ENCODE assay signal across 25 mouse cellular contexts in genomic region chr7:139556746-139557526, GRCm38 (mm10). TPM values are rescaled to one million over a fixed set of nuclear protein-coding genes. Genes with fewer than 3 reads are reported as not detected.
DNase-seq lines count a peak whose midpoint lies in the region; ATAC-seq and TF ChIP-seq lines count a peak whose summit lies in the region.
"Had no signal": no experiment of that assay in that cellular context is flagged by ENCODE, and none has a peak within 500 bp of the region (broad histone marks: within the 10 kb centered on the region; RNA-seq: fewer than 3 reads in every experiment).

No protein-coding gene starts in this region.

- no peak overlapping the region for H3K27ac ChIP-seq in forebrain, embryonic 11.5 days (ENCODE audit: low read depth, low read length)
- no peak overlapping the region; the same call in 1 of the 2 replicates for H3K27ac ChIP-seq in forebrain, embryonic 13.5 days
- no peak overlapping the region; the same call in 1 of the 2 replicates for H3K27ac ChIP-seq in liver, adult 2 months (replicated peaks; ENCODE audit: insufficient read depth, low read depth, low read length)
- H3K27ac ChIP-seq in liver, embryonic 12.5 days, result no peak overlapping the region
- H3K27ac ChIP-seq: embryonic facial prominence, embryonic 13.5 days; heart, embryonic 10.5 days; hindbrain, embryonic 15.5 days; limb, embryonic 13.5 days; stomach, postnatal 0 days had no signal

- peak; percentile 61 for DNase-seq in forebrain, embryonic 11.5 days (ENCODE audit: low spot score)
- peak; percentile 86 for DNase-seq in liver, adult 2 months (ENCODE audit: extremely low read depth, low read depth, low spot score)
- peak; percentile 30 for DNase-seq in embryo, embryonic 11 days
- peak; percentile 40 for DNase-seq in retina, adult 2 months (ENCODE audit: low read depth, low spot score)
- DNase-seq in adipocyte (ENCODE audit: low spot score) (no peak), MN1 (ENCODE audit: low spot score) (no peak)
- DNase-seq: adrenal gland, postnatal 36 days; cerebellum, adult 18-20 months; cerebellum, postnatal 36 days; heart, postnatal 10 days; kidney, adult 11 months; kidney, postnatal 10 days; layer of hippocampus, postnatal 36 days; lung, postnatal 14 days had no signal

- H3K9me3 ChIP-seq in forebrain, embryonic 11.5 days (ENCODE audit: control insufficient read depth, low read length), result no peaks in the 10 kb centered on the region
- H3K9me3 ChIP-seq in forebrain, embryonic 13.5 days (replicated peaks), result no peaks in the 10 kb centered on the region
- no peaks in the 10 kb centered on the region for H3K9me3 ChIP-seq in liver, embryonic 12.5 days (replicated peaks)
- H3K9me3 ChIP-seq: embryonic facial prominence, embryonic 13.5 days; heart, embryonic 10.5 days; hindbrain, embryonic 15.5 days; limb, embryonic 13.5 days had no signal

- H3K4me3 ChIP-seq in forebrain, embryonic 11.5 days (ENCODE audit: low read depth, low read length), result no peak overlapping the region
- no peak overlapping the region for H3K4me3 ChIP-seq in forebrain, embryonic 13.5 days
- H3K4me3 ChIP-seq in liver, adult 2 months (ENCODE audit: insufficient read depth, low read depth, low read length), result no peak overlapping the region
- H3K4me3 ChIP-seq in liver, embryonic 12.5 days, result no peak overlapping the region
- H3K4me3 ChIP-seq: embryonic facial prominence, embryonic 13.5 days; heart, embryonic 10.5 days; hindbrain, embryonic 15.5 days; limb, embryonic 13.5 days had no signal

- H3K4me1 ChIP-seq in forebrain, embryonic 11.5 days (replicated peaks; ENCODE audit: control insufficient read depth, insufficient read depth, low read length), result peaks cover 8% of the 10 kb centered on the region; the same call in 1 of the 2 replicates
- peaks cover 11% of the 10 kb centered on the region for H3K4me1 ChIP-seq in forebrain, embryonic 13.5 days
- peaks cover 5% of the 10 kb centered on the region for H3K4me1 ChIP-seq in liver, adult 2 months (ENCODE audit: control insufficient read depth, insufficient read depth, low read length)
- H3K4me1 ChIP-seq in liver, embryonic 12.5 days, result no peaks in the 10 kb centered on the region
- H3K4me1 ChIP-seq: embryonic facial prominence, embryonic 13.5 days; hindbrain, embryonic 15.5 days; limb, embryonic 13.5 days had no signal

- peak; percentile 67 for ATAC-seq in forebrain, embryonic 11.5 days (replicated peaks; ENCODE audit: low FRiP score)
- ATAC-seq in forebrain, embryonic 13.5 days, result no peak
- ATAC-seq in liver, embryonic 12.5 days, result no peak

- H3K36me3 ChIP-seq in forebrain, embryonic 11.5 days (ENCODE audit: control insufficient read depth, insufficient read depth, low read length), result no peaks in the 10 kb centered on the region
- H3K36me3 ChIP-seq in forebrain, embryonic 13.5 days (ENCODE audit: poor library complexity, severe bottlenecking), result no peaks in the 10 kb centered on the region
- 0 out of 2 replicates have a peak, but pooled peaks cover 2% of the 10 kb centered on the region for H3K36me3 ChIP-seq in liver, adult 2 months (ENCODE audit: control insufficient read depth, insufficient read depth, low read length)
- H3K36me3 ChIP-seq in liver, embryonic 12.5 days, result no peaks in the 10 kb centered on the region; the same call in 1 of the 2 replicates
- H3K36me3 ChIP-seq: hindbrain, embryonic 15.5 days had no signal

- H3K79me2 ChIP-seq in liver, adult 2 months (ENCODE audit: control insufficient read depth, insufficient read depth, low read length), result no peaks in the 10 kb centered on the region

- H3K27me3 ChIP-seq in forebrain, embryonic 11.5 days (ENCODE audit: control insufficient read depth, insufficient read depth, low read length), result peaks cover 28% of the 10 kb centered on the region
- H3K27me3 ChIP-seq in forebrain, embryonic 13.5 days, result peaks cover 55% of the 10 kb centered on the region
- no peaks in the 10 kb centered on the region for H3K27me3 ChIP-seq in liver, adult 2 months (ENCODE audit: control insufficient read depth, insufficient read depth, low read length)
- H3K27me3 ChIP-seq in liver, embryonic 12.5 days (replicated peaks), result no peaks in the 10 kb centered on the region
- H3K27me3 ChIP-seq: CH12.LX; embryonic facial prominence, embryonic 13.5 days; limb, embryonic 13.5 days had no signal

- TF ChIP-seq POLR2A in liver, adult 2 months (IDR thresholded peaks at IDR 0.05; ENCODE audit: extremely low read depth, insufficient read depth, low read length), result no peak

- H3K4me2 ChIP-seq in forebrain, embryonic 11.5 days (ENCODE audit: low read depth, low read length, severe bottlenecking), result no peak overlapping the region
- H3K4me2 ChIP-seq in forebrain, embryonic 13.5 days, result no peak overlapping the region
- no peak overlapping the region for H3K4me2 ChIP-seq in liver, embryonic 12.5 days
- H3K4me2 ChIP-seq: embryonic facial prominence, embryonic 13.5 days; hindbrain, embryonic 15.5 days; limb, embryonic 13.5 days had no signal

- no peak for TF ChIP-seq CTCF in liver, adult 2 months (IDR thresholded peaks at IDR 0.05; ENCODE audit: low read depth, low read length)

- no peak overlapping the region for H3K9ac ChIP-seq in forebrain, embryonic 11.5 days (ENCODE audit: low read length)
- H3K9ac ChIP-seq in forebrain, embryonic 13.5 days, result no peak overlapping the region
- no peak overlapping the region for H3K9ac ChIP-seq in liver, adult 2 months (ENCODE audit: low read depth, low read length)
- H3K9ac ChIP-seq in liver, embryonic 12.5 days, result no peak overlapping the region
- H3K9ac ChIP-seq: embryonic facial prominence, embryonic 13.5 days; hindbrain, embryonic 15.5 days; limb, embryonic 13.5 days had no signal

- 7% methylated on average over 10 of the region's 10 CpGs for WGBS in forebrain, embryonic 11.5 days
- WGBS in forebrain, embryonic 13.5 days, result 9% methylated on average over 10 of the region's 10 CpGs
- 73% methylated on average over 10 of the region's 10 CpGs for WGBS in liver, adult 2 months
- WGBS in liver, embryonic 12.5 days (ENCODE audit: insufficient replicate concordance), result 61% methylated on average over 10 of the region's 10 CpGs

RNA-seq across cellular contexts. Expression of gene Nkx6-2, which starts 25.7 kb away (rescaled TPM):
- polyA plus RNA-seq in forebrain, embryonic 11.5 days (2014; fragmentation: Nextera tagmentation; extraction: Ambion mirVana), result 6.4 and 7.2 TPM in 2 replicates
- polyA plus RNA-seq in forebrain, embryonic 13.5 days (2015; fragmentation: Nextera tagmentation; extraction: Ambion mirVana), result 2.1 and 3.3 TPM in 2 replicates
- total RNA-seq in liver, adult 2 months (2014; rRNA removed), result not detected in 2 replicates
- polyA plus RNA-seq in liver, adult 2 months (2012; rRNA removed), result not detected in 2 replicates
- polyA plus RNA-seq in liver, embryonic 12.5 days (2016; fragmentation: Nextera tagmentation; extraction: Ambion mirVana), result 0.43 TPM in 1 of 2 replicates, not detected in the other
- total RNA-seq: adrenal gland, postnatal 36 days; CH12.LX; gastrocnemius, adult 18-20 months; megakaryocyte, adult 5-6 weeks had no signal
- polyA plus RNA-seq: embryonic facial prominence, embryonic 13.5 days; liver, embryonic 16.5 days had no signal

Comparison
In these comparisons a context has a peak if more than half of its experiments do, and no peak if none do; other contexts are left out.
1. DNase-seq: peak in forebrain, embryonic 11.5 days (single experiment), liver, adult 2 months (single experiment), embryo, embryonic 11 days (single experiment) and retina, adult 2 months (single experiment); none in adipocyte (single experiment) and MN1 (single experiment).